Mouse (Mus musculus) liver, adult 2 months (tissue): Measurements from ENCODE around the gene Sbno1.
A peak's percentile ranks its signal among the peaks of the same experiment; 100 is the strongest.

Experiments used
- CTCF ChIP-seq: fragments of 200-500 bp; IDR thresholded peaks from 2 replicates; pipeline ENCODE4 v1.5.1; 2011; ENCODE audit warnings: low read depth, low read length, control low read depth
- POLR2A ChIP-seq: fragments of 200-500 bp; IDR thresholded peaks from 2 replicates; pipeline ENCODE4 v1.6.1; 2011; ENCODE audit warnings: low read length, control low read depth; ENCODE audit not compliant: insufficient read depth; ENCODE audit errors: extremely low read depth

GRCm38 (mm10) chr5:124353726-124354547, 71.9 kb downstream of the Sbno1 start:
- TF ChIP-seq CTCF: peak; percentile 47; the same call in 1 of the 2 replicates
- no peak for TF ChIP-seq POLR2A
